Mouse (Mus musculus) neural tube, embryonic 11.5 days (tissue): ENCODE measurements around the gene Borcs7. TPM values are rescaled to one million over a fixed set of nuclear protein-coding genes. Genes with fewer than 3 reads are reported as not detected.

Experiments used
- ATAC-seq: fragments of 200-750 bp; cut with Nextera tagmentation; 2 replicates; pipeline ENCODE4 v1.8.0; 2017; ENCODE audit warnings: moderate number of reproducible peaks, mild to moderate bottlenecking, moderate TSS enrichment, moderate library complexity; ENCODE audit not compliant: insufficient read depth, low FRiP score, low TSS enrichment
- DNase-seq: peaks from one replicate; pipeline ENCODE4 v3.0.0-alpha.2; 2015; ENCODE audit warnings: low spot score
- H3K27ac ChIP-seq: fragments of 300-500 bp; sonication (generic); 2 replicates; pipeline ENCODE4 v1.5.1; 2014; ENCODE audit warnings: low read depth, mild to moderate bottlenecking, low read length
- H3K27me3 ChIP-seq: fragments of 300-500 bp; sonication (generic); 2 replicates; pipeline ENCODE4 v1.6.1; 2014; ENCODE audit warnings: mild to moderate bottlenecking, low read length, mixed read lengths; ENCODE audit not compliant: control insufficient read depth, insufficient read depth
- H3K36me3 ChIP-seq: fragments of 300-500 bp; sonication (generic); 2 replicates; pipeline ENCODE4 v1.6.1; 2014; ENCODE audit warnings: mild to moderate bottlenecking, low read length, moderate library complexity, mixed read lengths; ENCODE audit not compliant: control insufficient read depth, insufficient read depth
- H3K4me1 ChIP-seq: fragments of 300-500 bp; sonication (generic); 2 replicates; pipeline ENCODE4 v1.6.1; 2014; ENCODE audit warnings: low read length, mixed read lengths; ENCODE audit not compliant: control insufficient read depth, insufficient read depth
- H3K4me2 ChIP-seq: fragments of 300-500 bp; sonication (generic); 2 replicates; pipeline ENCODE4 v1.6.1; 2014; ENCODE audit warnings: low read depth, mild to moderate bottlenecking, moderate library complexity
- H3K4me3 ChIP-seq: fragments of 300-500 bp; sonication (generic); 2 replicates; pipeline ENCODE4 v1.5.1; 2014; ENCODE audit warnings: low read depth, low read length
- H3K9ac ChIP-seq: fragments of 300-500 bp; sonication (generic); 2 replicates; pipeline ENCODE4 v1.6.1; 2014; ENCODE audit warnings: mild to moderate bottlenecking, low read length
- H3K9me3 ChIP-seq: fragments of 300-500 bp; sonication (generic); 2 replicates; pipeline ENCODE4 v1.6.1; 2016; ENCODE audit warnings: low read length; ENCODE audit not compliant: control insufficient read depth
- WGBS: fragments of 180-500 bp; shearing (Covaris S2); extraction: QIAGEN DNeasy Blood & Tissue Kit; methylation state at CpG from one replicate; pipeline ENCODE4 v1.1.7; 2014; 5-methylcytosine and 5-hydroxymethylcytosine counted together
- polyA plus RNA-seq: library from polyadenylated mRNA; unstranded; fragments of >200 nt; fragmentation: Nextera tagmentation; extraction: Ambion mirVana; gene quantifications from 2 replicates; pipeline ENCODE4 v1.2.1, GENCODE M21; 2014

Borcs7 gene
- polyA plus RNA-seq, 1 experiment from 2014 or later: 14.7 TPM

DNA sequence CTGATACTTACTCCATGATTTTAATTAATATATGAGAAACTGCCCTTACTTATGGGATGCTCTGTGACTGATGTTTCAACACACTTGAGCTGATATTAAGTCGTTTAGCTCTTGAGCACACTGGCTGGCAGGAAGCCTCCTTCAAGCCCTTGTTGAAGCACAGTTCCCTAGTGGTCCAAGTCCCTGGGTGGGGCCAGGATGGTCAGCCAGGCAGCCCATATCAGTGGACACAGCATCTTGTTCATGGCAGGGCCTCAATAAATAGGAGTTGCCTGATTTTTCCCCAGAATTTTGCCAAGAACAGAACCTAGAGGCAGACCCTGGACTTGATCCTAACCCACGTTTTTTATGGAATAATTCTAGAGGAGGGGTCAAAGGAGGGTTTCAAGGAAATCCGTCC, 42.5 kb upstream of the Borcs7 start:
- WGBS: 77% methylated on average over 3 of the region's 3 CpGs
- DNase-seq (no peak), ATAC-seq (no peak)
- no peak overlapping the region for H3K27ac ChIP-seq
- H3K36me3 ChIP-seq: peaks cover 2% of the 10 kb centered on the region; the same call in 1 of the 2 replicates
- H3K4me3 ChIP-seq: no peak overlapping the region
- no peaks in the 10 kb centered on the region for H3K27me3 ChIP-seq
- H3K9ac ChIP-seq: no peak overlapping the region
- H3K4me2 ChIP-seq: no peak overlapping the region
- no peaks in the 10 kb centered on the region for H3K9me3 ChIP-seq
- peaks cover 4% of the 10 kb centered on the region; the same call in 1 of the 2 replicates for H3K4me1 ChIP-seq

DNA sequence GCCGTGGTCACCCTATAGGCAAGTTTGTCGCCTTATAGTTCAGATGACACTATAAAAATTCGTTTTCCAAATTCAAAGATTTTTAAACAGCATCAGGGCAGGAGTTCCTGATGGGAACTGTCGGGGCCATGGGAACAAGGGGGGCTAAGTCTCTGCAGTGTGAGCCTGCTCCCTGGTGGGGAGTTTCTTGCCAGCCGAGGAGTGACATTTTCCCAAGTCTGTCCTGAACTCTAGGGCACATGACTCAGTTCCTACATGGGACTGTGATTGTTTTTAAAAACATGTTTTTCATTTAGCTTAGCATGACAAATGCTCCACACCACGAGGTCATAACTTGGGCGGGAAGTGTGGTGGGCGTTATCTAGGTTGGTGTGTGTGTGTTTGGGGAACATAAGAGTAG, 41.9 kb upstream of the Borcs7 start:
- Histone ChIP-seq H3K27ac (no peak overlapping the region), H3K9me3 (no peaks in the 10 kb centered on the region), H3K9ac (no peak overlapping the region), H3K4me2 (no peak overlapping the region), H3K36me3 (peaks cover 2% of the 10 kb centered on the region; the same call in 1 of the 2 replicates), H3K4me1 (0 out of 2 replicates have a peak, but pooled peaks cover 4% of the 10 kb centered on the region), H3K27me3 (no peaks in the 10 kb centered on the region), H3K4me3 (no peak overlapping the region)
- 87% methylated on average over 8 of the region's 8 CpGs for WGBS
- DNase-seq: no peak
- ATAC-seq: no peak

DNA sequence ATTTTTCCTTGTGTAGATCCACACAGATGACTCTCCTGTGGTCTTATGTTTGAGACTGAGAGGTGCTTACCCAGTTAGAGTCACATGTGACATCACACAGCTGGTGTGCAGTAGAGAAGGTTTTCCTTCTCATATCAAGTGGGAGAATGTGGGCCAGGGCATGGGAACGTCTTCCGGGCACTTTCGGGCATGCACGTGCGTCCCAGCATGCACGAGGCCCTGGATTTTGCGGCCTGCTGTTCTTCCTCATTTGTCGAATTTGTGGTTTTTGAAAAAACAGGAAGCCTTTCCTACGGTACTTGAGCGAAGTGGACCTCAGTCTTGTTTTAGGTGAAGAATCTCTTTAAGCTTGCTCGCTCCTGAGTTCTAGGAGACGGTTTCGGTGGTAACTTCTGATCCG, 41.1 kb upstream of the Borcs7 start:
- ATAC-seq (no peak), DNase-seq (no peak)
- Histone ChIP-seq H3K9ac (no peak overlapping the region), H3K36me3 (peaks cover 2% of the 10 kb centered on the region), H3K27ac (no peak overlapping the region), H3K27me3 (no peaks in the 10 kb centered on the region), H3K4me3 (no peak overlapping the region), H3K4me2 (no peak overlapping the region), H3K4me1 (0 out of 2 replicates have a peak, but pooled peaks cover 4% of the 10 kb centered on the region), H3K9me3 (no peaks in the 10 kb centered on the region)
- 96% methylated on average over 14 of the region's 14 CpGs for WGBS

DNA sequence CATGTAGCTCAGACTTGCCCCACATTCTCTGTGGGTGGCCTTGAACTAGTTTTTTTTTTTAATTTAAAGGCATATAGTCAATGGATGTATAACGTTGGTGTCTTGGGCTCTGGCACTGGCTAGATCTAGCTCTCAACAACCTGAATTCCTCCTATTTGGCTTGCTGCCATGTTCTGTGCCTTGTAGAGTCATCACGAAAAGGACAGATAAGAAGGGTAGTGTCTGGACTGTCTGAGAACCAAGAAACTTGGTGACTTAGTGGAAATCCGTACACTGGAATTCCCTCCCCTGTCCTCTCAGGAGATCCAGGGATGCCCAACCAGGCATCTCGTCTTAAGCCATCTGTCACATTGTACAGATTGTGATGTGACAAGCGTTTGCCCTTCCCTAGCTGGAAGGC, 36.5 kb upstream of the Borcs7 start:
- Histone ChIP-seq H3K27ac (no peak overlapping the region), H3K36me3 (peaks cover 20% of the 10 kb centered on the region), H3K4me3 (no peak overlapping the region), H3K4me1 (no peaks in the 10 kb centered on the region), H3K4me2 (no peak overlapping the region), H3K27me3 (no peaks in the 10 kb centered on the region), H3K9ac (no peak overlapping the region), H3K9me3 (no peaks in the 10 kb centered on the region; the same call in 1 of the 2 replicates)
- DNase-seq (no peak), ATAC-seq (no peak)
- 88% methylated on average over 5 of the region's 5 CpGs for WGBS

DNA sequence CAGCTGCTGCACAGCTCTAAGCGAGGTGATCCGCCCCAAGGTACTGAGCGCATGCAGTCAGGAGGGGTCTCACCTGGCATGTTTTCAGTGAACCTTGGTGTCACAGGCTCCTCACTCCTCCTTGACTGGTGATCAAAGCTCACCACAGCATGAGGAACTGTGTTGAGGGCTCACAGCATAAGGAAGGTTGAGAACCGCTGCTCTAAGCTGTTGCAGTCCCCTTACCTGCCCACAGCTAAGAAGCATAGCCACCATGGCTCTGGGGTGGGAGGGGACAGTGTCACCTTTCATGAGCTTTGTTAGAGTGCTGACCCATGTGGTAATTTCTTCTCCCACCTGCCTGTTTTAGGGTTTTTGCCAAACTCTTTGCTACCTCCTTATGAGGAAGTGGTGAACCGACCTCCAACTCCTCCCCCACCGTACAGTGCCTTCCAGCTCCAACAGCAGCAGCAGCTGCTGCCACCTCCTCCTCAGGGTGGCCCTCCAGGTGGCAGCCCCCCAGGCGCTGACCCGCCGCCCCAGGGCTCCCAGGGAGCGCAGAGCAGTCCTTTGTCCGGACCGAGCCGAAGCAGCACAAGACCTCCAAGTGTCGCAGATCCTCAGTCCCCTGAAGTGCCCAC, 36.0 kb upstream of the Borcs7 start:
- DNase-seq: no peak
- peaks cover 20% of the 10 kb centered on the region for H3K36me3 ChIP-seq
- H3K4me3 ChIP-seq: no peak overlapping the region
- H3K27ac ChIP-seq: no peak overlapping the region
- H3K9me3 ChIP-seq: no peaks in the 10 kb centered on the region; the same call in 1 of the 2 replicates
- WGBS: 94% methylated on average over 14 of the region's 14 CpGs
- no peak for ATAC-seq
- no peak overlapping the region for H3K4me2 ChIP-seq
- no peaks in the 10 kb centered on the region for H3K27me3 ChIP-seq
- no peaks in the 10 kb centered on the region for H3K4me1 ChIP-seq
- no peak overlapping the region for H3K9ac ChIP-seq

DNA sequence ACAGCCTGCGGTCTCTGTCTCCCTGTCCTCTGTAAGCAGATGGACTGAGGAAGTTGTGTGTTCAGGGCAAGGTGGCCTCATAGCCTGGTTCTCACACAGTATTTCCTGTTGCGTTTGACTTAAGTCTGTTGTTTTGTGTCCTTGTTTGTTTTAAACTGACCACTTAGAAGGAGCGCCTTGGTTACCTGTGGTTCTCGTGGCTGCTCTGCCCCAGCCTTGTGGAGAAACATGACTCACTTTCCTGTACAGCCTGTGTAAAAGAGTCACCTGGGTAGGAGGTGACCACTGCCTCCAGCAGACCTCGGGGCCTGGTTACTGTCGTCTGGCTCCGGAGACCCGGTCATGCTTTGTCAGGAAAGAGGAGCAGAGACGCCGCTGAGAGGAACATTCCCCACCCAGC, 34.1 kb upstream of the Borcs7 start:
- H3K4me2 ChIP-seq: no peak overlapping the region
- WGBS: 93% methylated on average over 10 of the region's 10 CpGs
- H3K4me3 ChIP-seq: no peak overlapping the region
- no peak overlapping the region for H3K27ac ChIP-seq
- no peak overlapping the region for H3K9ac ChIP-seq
- no peaks in the 10 kb centered on the region; the same call in 1 of the 2 replicates for H3K9me3 ChIP-seq
- no peak for ATAC-seq
- no peak for DNase-seq
- peaks cover 20% of the 10 kb centered on the region for H3K36me3 ChIP-seq
- H3K4me1 ChIP-seq: no peaks in the 10 kb centered on the region
- H3K27me3 ChIP-seq: no peaks in the 10 kb centered on the region

DNA sequence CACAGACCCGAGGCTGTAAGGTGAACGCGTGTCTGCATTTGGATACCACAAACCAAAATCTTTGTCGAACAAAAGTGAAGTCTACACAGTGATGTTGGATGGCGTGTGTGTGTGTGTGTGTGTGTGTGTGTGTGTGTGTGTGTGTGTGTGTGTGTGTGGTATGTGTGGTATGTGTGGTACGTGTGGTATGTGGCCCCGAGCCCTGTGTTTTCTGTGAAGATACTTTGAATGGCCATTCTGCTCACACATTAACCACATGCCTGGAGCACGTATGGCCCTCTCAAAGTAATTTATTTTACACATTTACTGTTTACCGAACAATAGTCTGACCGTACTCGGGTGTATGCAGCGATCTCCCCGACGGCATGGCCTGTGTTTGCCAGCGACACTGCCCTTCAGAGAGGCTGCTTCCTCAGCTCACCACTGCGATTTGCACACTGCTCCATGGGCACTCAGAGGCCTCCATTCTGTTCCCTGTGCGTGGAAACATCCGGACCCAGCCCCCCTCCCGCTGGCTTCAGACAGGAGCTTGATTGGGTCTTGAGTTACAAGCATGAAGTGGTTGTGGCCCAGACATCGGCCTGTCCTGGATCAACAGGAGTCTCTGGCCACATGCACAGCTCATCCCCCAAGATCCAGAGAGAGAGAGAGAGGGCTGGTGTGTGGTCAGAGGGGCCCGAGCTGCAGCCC, 33.4 kb upstream of the Borcs7 start:
- no peaks in the 10 kb centered on the region; the same call in 1 of the 2 replicates for H3K9me3 ChIP-seq
- peaks cover 20% of the 10 kb centered on the region for H3K36me3 ChIP-seq
- 92% methylated on average over 21 of the region's 21 CpGs for WGBS
- no peak overlapping the region for H3K4me3 ChIP-seq
- no peaks in the 10 kb centered on the region for H3K27me3 ChIP-seq
- no peak overlapping the region for H3K9ac ChIP-seq
- ATAC-seq: no peak
- DNase-seq: no peak
- H3K4me1 ChIP-seq: no peaks in the 10 kb centered on the region
- H3K4me2 ChIP-seq: no peak overlapping the region
- H3K27ac ChIP-seq: no peak overlapping the region

DNA sequence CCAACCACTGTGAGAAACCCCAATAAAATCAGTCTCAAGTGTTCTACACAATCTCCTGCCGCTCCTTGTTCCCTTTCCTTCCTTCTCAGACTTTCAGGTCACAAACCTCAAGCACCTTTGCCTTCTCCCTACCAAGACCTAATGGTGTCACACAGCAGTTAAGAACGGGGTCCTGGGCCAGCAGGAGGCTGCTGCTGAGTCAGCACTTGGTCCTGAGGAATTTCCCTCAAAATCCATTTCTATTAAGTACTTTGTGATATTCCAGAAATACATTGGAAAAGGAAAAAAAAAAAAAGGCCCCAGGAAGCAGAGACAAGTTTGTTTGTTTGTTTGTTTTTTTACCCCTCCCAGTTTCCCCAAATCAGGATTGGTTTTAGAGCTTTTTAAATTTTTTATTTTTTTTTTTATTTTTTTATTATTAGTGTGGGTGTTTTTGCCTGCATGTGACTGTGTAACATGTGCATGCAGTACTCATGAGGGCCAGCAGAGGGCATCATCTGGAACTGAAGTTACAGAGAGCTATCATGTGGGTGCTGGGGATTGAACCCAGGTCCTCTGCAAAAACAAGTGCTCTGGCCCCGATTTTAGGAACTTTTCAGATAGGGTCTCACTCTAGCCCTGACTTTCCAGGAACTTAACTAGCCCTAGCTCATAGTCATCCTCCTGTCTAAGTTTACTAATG, 32.2 kb upstream of the Borcs7 start:
- Histone ChIP-seq H3K27me3 (no peaks in the 10 kb centered on the region), H3K9ac (no peak overlapping the region), H3K4me3 (no peak overlapping the region), H3K4me2 (no peak overlapping the region), H3K27ac (no peak overlapping the region), H3K4me1 (no peaks in the 10 kb centered on the region), H3K36me3 (peaks cover 20% of the 10 kb centered on the region), H3K9me3 (no peaks in the 10 kb centered on the region; the same call in 1 of the 2 replicates)
- WGBS: 96% methylated on average over 3 of the region's 3 CpGs
- ATAC-seq (no peak), DNase-seq (peak; percentile 13)
